Mouse (Mus musculus): ENCODE measurements at regions not wholly inside any gene's neighbourhood (a gene's known extent, or its start where the extent isn't known, plus 50 kb on each side); places are given as distances from the start of the nearest gene placed in this dataset.

DNA sequence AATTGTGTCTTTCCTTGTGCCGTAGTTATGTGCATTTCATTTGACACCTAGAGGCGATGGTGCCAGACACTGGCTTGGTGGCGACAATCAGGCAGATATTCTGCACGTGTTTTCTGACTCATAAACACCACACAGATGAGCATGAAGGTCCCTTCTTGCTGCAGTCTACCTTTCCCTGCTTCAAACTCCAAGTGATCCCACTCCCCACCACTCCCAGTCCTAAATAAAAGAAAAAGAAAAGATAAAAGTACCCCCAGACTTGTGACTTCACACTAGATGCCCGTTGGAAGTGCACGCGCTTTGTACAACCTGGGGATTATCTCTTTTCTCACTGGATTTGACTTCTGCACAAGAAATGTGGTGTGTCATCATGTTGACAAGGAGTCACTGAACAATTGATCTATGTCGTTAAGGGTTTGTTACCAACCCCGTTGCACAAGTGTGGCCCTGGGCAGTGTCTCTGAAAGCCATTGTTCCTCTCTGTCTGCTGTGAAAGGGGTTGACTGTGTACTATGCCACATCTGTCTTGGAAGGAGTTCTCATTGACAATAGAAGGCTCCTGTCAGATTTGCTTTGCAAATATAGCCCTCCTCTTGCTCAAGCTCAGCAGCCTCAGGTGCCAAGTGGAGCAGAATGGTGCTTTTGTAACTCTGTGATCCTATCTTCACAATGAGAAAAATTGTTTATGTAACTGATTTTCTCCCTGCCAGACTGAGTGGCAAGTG lies 140.1 kb downstream of the Ppp4r2 start:
- no peak for DNase-seq

DNA sequence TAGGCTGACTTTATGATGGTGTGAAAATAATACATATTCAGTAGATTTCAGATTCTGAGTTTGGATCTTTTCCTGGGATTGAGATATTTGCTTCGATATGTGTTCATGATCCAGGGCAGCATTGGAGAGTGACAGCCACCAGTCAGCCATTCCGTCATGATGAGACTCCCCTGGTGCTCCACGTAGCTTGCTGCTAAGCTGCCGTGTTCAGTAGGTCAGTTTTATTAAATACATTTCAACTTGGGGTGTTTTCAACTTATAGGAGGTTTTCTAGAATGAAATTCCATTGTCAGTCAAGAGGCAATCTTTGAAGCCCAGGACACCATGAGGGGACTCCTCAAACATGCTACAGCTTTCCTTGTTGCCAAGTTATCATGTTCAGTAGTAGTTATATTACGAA lies 141.3 kb downstream of the Ppp4r2 start:
- no peak for DNase-seq

DNA sequence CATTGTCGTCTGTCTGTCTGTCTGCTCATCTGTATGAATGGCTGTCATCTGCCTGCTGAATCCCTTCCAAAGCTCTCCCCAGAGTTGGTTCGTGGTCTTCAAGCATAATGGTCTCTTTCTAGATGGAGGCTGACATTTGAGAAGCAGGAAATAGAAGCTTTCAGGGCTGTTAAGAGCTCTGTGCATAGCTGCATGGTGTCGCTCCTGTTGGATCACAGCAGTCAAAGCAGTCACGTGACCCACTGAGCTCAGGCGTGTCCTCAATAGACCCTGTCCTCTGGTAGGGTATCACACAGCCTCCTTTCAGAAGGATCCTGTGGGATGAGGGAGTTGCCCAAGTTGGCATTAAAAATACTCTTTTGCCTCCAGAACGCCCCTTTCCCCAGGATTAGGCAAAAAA lies 142.4 kb downstream of the Ppp4r2 start:
- DNase-seq, result peak in 1 of 2 experiments; percentile 2

DNA sequence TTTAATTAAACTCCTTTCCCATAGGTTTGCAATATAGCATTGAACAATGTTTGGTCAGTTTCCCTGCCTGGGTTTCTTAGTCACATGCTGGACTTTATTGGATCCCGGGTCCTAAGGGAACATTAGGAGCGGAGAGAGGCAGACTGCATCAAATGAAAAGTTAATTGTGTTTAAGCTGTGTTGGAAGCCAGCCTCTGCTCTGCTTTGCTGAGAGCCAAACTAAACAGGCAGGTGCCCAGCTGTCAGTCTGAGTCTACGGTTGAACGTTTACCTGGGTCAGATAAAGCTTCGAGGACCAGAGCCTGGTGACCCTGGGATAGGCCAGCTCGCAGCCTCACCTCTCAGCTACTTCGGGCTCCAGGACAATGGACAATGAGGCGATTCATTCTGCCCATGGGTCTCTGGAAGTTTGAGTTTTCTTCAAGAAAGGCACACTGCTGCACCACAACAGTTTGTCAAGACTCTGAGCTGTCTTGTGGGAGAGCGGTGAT lies 143.8 kb downstream of the Ppp4r2 start:
- no peak for DNase-seq

DNA sequence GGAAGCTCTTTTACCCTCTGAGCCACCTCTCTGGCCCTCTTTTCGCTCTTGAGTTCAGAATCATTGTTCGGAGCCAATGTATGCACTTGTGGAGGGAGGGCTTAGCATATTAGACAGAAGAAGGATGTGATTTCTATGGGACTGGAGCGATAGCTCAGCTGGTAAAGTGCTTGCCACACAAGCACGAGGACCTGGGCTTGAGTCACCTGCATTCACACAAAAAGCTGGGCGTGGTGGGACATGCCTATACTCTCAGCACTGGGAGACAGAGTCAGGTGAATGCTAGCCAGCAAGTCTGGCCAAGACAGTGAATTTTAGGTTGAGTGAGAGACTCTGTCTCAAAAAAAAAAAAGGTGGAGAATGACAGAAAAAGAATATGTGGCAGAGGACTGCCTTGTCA lies 144.7 kb downstream of the Ppp4r2 start:
- no peak for DNase-seq

DNA sequence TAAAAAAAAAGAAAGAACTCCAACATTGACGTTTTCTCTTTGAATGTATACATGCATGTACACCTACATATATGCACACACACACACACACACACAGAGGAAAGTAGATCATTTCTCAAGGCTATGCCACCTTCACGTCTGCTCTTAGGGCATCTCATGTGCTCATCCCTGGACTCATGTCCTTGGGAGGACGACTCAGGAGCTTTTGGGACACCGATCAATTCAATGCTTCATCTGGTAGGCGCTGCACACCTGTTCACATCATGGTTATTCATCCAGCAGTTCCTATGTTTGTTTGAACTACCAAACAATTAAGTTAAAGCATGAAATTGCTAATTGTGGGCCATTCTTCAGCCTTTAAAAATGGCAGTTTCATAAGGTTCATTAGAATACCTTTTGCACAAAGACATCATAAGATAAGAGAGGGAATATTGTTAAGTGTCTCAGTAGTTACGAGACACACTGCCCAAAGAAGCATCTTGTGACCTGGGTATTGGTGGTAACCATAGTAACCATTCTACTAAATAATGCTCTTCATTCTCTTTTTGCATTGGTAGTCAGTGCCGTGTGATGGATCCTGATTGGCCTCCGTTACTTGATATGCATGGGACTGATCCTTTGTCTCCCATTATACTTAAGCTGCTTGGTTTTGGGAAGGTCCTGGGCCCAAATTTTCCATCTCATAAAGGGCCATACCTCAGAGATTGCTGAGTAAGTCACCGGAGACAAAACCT lies 145.5 kb downstream of the Ppp4r2 start:
- DNase-seq, result no peak

DNA sequence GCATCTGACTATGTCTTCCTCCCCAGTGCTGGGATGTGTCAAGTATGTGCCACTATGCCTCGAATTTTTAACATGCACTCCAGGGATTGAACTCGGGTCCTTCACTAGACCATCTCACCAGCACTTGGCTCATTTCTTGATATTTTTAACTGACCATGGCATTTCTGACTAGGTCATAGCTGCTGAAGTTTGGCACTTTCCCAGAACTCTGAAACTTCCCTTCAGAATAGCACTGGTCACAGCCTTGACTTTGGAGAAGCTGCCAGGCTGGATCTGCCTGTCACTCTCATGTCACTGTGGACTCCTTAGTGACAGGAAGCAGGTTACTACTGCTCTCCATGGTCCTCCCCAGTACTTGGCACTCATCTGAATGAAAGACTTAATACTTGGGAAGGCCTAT lies 146.7 kb downstream of the Ppp4r2 start:
- DNase-seq, result no peak

DNA sequence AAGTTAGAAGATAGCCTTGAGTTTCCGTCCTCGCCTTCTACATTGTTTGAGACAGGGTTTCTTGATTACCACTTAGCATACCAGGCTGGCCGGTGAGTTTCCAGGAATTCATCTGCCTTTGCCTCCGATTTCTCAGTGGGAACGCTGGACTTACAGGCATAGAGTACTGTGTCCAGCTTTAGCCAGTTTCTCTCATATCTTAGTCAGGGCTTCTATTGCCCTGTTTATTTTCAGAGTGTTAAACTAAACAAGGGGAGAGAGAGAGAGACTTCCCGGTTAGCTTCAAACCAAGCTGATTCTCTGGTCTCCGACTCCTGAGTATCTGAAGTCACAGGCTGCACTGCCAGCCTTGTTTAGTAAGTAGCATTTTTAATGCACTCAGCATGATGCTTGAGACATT lies 151.4 kb downstream of the Ppp4r2 start:
- DNase-seq, result no peak

DNA sequence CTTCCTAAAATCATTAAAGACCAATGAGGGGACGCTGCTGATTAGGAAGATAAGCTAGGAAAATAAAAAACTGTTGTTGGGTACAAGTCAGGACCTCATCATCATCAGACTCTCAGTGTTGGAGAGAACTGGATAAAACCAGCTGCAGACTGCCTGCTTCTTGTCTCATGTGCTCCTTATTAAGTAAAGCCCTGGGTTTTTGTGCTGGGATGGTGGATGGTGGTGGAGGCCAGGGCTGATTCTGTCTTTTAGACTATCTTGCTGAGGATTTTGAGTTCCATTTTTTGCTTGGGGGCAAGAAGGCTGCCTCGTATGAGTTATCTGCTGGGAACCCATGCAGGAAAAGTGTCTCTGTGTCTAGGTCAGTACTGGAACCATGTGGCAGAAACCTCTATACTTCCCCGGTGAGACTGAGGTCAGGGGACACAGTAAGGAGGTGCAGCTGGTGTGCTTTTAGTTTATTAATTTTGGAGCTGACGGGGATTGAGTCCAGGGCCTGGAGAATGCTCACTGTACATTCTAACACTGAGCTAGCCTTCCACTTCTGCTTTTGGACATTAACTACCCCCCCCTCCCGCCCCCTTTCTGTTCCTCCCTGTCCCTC lies 152.0 kb downstream of the Ppp4r2 start:
- no peak for DNase-seq

DNA sequence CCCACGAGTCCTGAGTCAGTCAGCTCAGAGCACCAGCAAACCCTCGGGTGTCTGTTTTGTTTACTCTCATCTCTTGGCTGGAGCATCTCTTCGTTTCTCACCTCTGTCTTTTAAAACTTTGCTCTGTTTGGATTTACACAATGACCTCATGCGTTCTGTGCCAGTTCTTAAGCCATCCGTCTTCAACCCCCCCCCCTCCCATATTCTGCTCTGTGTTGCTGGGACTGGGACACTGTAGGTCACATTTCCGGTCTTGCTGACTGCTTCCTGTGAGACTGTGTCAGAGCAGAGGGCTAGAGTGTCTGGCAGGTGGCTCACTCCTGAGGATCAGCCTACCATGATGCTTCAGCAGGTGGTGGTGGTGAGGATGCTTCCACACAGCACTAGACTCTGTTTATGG lies 155.1 kb downstream of the Ppp4r2 start:
- no peak for DNase-seq

DNA sequence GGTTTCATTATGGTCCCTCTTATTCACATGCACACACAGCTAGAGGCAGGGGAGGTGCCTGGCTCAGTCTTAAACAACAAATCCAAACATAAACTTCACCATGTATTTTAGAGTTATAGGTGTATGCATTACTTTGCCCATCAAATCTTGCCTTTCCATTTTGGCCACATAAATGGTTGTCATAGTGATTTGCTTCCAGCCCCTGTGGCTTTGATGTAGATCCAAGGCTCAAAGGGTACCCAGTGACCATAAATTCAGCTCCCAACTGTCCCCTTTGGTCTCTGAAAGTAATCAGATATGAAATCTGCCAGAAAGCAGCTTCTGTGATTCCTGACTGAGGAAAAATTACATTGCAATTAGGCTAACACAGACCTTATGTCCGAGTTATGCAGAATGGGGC lies 160.0 kb downstream of the Ppp4r2 start:
- no peak for DNase-seq

DNA sequence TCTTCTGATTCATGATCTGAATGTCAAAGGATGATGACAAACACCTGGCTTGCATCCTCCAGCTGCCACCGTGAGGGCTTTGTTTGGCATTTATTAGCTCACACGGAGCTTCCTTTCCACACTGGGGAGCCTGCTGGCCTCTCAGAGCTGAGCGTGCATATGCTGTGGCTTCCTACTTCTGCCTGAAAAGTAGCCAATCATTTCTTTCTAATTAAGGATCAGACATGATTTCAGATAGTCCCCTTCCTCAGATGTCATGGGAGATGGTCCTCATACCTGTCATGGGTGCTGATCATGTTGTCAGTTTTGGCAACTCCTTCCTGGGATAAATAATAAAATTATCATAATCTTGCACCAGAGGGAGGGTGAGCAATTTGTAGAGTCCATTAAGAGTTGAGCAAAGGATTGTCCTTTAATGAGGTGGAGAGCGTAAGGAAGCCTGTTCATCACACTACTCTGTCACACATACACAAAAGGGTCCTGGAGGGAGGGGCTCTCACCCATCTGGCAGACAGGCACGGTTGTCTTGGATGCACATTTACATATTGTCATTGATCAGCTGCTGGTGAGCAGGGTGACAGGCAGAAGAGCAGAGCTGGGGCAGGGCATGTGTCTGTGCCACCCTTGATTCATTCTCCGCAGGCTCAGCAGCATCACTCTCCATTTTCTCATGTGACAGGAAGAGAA lies 162.6 kb downstream of the Ppp4r2 start:
- no peak for DNase-seq

DNA sequence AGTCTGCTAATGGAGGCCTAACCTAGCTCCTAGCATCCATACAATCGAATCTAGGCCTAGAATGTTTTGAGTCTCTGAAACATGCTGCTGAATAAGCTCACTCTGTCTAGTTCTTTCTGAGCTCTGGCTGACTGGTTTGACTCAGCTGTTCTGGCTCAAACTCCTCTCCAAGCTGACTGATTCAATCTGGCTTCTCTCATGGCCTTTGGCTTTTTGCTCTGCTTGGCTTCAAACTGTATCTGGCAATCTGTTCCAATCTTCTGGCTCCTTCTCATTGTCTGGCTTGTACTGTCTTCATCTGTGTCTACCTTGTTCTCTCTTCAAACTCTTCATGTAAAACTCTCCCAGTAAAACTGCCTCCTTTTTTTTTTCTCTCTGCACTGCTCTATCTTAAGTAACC lies 164.9 kb downstream of the Ppp4r2 start:
- DNase-seq, result no peak

DNA sequence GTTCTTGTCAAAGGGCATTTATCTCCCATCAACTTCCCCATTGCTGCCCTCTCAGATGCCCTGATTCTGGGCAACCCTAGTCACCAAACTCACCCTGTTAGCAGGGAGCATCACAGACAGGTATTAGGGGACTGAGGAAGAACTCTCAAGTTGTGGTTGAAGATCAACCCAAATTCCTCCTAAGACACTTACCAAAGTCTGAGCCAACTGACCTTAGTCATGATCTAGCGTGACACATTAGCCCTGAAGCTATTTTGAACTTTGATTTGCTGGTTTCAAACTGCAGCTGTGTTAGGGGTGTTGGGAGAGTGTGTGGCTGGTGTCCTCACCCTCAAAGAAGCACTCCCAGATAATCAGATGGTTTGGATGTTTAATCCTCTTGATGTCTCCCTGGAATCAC lies 170.5 kb downstream of the Ppp4r2 start:
- DNase-seq, result no peak

DNA sequence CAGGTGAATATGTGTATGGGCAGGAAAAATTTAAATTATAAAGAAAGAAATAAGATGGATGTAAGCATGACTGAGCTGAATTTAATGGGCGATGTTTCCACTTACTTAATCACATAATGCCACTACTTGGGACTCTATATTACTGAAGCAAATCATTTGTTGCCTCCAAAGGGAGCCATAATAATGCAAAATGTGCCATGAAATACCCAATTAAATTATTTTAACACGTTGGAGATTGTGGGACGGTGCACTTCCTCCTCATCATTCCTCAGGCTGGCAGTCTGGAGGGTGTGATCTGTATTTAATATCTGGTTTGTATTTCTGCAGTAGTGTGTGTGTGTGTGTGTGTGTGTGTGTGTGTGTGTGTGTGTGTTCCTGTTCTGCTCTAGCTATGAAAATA lies 188.2 kb downstream of the Ppp4r2 start:
- DNase-seq, result no peak

DNA sequence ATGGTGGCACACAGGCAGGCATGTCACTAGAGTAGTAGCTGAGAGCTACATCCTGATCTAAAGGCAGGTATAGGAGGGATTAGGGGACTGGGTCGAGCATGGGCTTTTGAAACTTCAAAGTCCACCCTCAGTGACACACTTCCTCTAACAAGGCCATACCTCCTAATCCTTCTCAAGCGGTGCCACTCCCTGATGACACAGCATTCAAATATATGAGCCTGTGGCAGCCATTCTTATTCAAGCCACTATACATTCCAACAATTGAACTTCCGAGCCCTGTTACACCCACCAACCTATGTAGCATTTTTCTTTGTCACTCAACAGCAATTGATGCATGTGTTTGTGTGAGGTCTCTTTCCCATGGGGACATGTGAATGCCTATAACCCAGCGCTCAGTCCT lies 192.4 kb downstream of the Ppp4r2 start:
- no peak for DNase-seq

DNA sequence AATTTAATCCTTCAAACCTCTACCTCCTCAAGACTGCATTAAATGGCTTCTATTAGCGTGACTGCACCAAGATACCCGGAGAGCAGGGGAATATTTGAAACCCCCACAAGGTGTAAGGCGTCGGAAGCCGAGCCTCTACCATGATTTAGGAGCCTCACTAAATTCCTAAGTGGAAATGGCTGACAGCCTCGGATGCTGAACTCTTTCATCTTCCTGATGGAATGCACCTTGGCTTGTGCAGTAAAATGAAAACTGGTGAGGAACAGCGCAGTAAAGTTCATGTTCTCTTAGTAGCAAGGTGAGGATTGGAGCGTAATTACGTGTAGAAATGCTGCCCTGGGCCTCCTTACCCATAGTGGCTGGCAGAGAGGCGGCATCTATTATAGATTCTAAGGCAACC lies 194.0 kb downstream of the Ppp4r2 start:
- no peak for DNase-seq

DNA sequence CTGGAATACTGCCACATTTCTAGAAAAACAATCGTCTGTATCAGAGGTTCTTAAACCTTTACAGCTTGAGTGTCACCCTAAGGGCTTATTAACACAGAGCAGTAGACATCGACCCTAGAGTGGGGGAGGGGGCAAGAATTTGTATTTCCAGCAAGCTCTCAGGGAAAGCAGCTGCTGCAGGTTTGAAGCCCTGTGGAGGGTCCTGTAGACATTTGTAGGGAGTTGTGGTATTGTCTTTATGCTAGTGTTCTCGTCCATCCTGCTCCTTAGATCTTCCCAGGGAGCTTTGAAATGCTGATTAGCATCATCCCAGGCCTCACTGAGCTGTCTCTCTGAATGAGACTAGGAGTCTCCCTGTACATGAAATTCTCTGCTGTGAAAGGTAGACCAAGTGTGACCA lies 196.0 kb downstream of the Ppp4r2 start:
- no peak for DNase-seq

DNA sequence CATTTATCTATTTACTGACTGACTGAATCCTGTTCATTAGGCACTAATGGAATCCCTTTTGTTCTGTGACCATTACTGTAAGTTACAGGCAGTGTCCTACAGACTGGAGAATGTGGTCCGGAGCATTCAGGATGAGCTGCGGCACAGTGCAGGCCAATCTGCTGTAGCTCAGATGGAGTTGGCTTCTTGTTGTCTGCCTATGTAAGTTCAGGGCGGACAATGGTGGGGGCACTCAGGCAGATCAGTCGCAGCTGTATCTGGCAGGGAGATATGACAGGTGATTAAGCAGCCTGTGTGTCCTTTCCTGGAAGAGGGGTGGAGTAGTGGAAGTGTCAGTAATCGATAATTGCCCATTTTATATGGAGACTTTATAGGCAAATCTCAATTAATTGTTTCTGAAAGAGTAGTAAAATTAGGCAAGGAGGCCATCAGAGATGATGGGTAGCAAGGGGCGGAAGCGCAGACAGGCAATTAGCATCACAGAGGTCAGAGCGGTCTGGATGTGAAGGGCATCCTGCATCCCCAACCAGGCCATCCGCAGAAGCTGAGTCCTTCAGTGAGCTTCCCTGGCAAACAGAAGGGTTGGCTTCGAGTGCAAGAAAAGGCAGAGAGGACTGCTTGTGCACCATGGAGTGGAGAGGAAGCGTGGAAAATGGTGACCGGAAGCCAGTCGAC lies 197.2 kb downstream of the Ppp4r2 start:
- DNase-seq, result no peak

DNA sequence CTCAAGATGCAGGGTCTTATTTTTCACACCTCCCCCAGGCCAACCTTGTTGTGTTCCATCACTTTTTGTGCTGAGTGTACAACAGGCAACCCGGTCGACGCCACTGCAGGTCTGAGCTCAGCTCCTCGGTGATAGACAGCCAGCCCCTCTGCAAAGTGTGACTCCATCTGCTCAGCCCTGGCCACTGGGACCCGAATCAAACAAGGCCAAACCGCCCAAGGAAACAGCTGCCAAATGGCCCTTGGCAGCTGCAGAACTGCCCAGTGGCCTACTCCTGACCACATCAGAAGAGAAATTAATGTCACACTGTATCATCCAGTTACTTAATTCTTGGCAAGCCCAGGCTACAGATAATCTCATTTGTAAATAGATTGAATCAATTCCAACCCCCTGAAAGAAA lies 213.3 kb downstream of the Ppp4r2 start:
- DNase-seq, result peak in 1 of 2 experiments; percentile 1

DNA sequence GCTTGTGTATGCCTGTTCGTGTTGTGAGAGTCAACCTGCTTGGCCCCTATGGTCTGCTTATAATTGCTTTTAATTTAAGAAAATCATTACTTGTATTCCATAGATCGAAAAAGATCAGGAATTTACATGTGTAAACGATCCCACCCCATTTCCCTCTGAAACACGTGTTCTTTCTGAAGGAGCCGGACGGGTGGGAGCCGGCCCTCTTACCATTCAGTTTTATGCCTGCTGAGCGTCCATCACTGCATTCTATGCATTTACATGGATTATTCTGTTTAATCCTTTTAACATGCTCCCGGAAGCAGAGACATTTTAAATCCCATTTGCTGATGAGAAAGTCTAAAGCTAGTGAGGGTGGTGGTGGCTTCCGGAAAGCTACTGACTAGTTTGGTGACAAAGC lies 213.8 kb downstream of the Ppp4r2 start:
- DNase-seq, result no peak

DNA sequence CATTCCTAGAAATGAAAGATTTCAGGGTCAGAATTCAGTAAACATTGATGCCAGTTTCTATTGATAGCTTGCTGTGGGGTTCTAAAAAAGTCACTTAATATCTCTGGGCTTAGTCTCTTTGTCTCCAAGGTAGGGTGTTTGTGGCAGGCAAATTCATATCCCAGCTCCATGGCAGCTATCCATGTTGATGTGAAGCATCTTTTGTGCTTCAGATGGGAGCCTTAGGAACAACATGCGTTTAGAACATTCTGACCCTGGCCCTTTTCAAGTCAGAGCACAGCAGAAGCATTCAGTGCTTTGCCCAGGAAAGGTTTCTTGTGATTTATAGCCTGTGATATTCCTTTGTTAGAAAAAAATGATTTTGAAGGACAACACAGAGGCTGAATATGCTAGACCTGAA lies 215.0 kb downstream of the Ppp4r2 start:
- DNase-seq, result no peak

DNA sequence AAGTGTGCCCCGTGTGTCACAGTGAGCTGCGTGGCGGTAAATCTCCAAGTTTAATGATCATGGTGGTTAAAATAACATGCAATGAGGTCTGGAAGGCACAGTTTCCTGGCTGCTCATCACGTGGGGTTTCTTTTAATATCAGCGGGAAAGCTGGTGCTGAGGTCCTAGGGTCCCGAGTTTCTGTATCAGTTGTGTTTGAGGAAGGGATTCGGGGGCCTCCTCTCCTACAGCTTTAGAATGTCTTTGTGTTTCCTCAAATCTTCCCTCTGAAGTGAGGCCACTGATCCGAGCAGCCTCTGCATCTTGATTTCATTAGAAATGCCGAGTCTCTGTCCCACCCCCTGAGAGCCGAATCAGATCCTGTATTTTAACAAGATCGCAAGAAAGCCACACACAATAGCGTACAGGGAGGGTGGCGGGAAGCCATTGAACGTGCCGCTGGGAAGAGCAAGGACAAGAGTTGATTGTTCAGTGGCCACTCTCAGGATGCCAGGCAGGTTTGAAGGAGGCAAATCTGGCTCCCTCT lies 215.5 kb downstream of the Ppp4r2 start:
- DNase-seq, result no peak

All from lung, adult 18-20 months (tissue).